Mouse (Mus musculus): ENCODE measurements around the gene Olfr457.

- TF ChIP-seq CTCF (IDR thresholded peaks at IDR 0.05; ENCODE audit: borderline replicate concordance, control insufficient read depth, extremely low read depth, insufficient read depth, low read length, poor library complexity) (no peak), POLR2A (IDR thresholded peaks at IDR 0.05; ENCODE audit: control insufficient read depth, extremely low read depth, insufficient read depth, low read length, poor library complexity) (no peak)
Measured at GRCm38 (mm10) chr6:42513461-42513860, 37.3 kb upstream of the Olfr457 start.
